Mouse (Mus musculus) cerebellum, adult 2 months (tissue): ENCODE measurements at regions not wholly inside any gene's neighbourhood (a gene's known extent, or its start where the extent isn't known, plus 50 kb on each side); places are given as distances from the start of the nearest gene placed in this dataset.
A peak's percentile ranks its signal among the peaks of the same experiment; 100 is the strongest.

Experiments used
- DNase-seq, 2 experiments: peaks; one replicate each; pipeline ENCODE4 v3.0.0; 2021
- H3K27ac ChIP-seq: fragments of 200-500 bp; 2 replicates; pipeline ENCODE4 v1.5.1; 2012; ENCODE audit warnings: low read length, control low read depth, inconsistent platforms; ENCODE audit not compliant: insufficient read depth
- H3K27me3 ChIP-seq: fragments of 200-500 bp; 2 replicates; pipeline ENCODE4 v1.6.1; 2012; ENCODE audit warnings: inconsistent platforms, mild to moderate bottlenecking, low read length, moderate library complexity; ENCODE audit not compliant: control insufficient read depth, insufficient read depth
- H3K4me1 ChIP-seq: fragments of 200-500 bp; 2 replicates; pipeline ENCODE4 v1.6.1; 2011; ENCODE audit warnings: low read length; ENCODE audit not compliant: control insufficient read depth, insufficient read depth
- H3K4me3 ChIP-seq: fragments of 200-500 bp; replicated peaks from 2 replicates; pipeline ENCODE3; 2011; ENCODE audit warnings: mild to moderate bottlenecking, low read depth, low read length, control low read depth; ENCODE audit not compliant: insufficient read depth
- CTCF ChIP-seq: fragments of 200-500 bp; IDR thresholded peaks from 2 replicates; pipeline ENCODE4 v1.5.1; 2011; ENCODE audit warnings: low read depth, mild to moderate bottlenecking, control low read depth, low read length, moderate library complexity, borderline replicate concordance; ENCODE audit not compliant: insufficient read depth
- POLR2A ChIP-seq: fragments of 200-500 bp; IDR thresholded peaks from 2 replicates; pipeline ENCODE4 v1.6.1; 2011; ENCODE audit warnings: low read length, control low read depth, borderline replicate concordance; ENCODE audit not compliant: insufficient read depth
- WGBS: fragments of 180-500 bp; shearing (Covaris S2); methylation state at CpG from one replicate; pipeline ENCODE4 v1.1.7; 2018; 5-methylcytosine and 5-hydroxymethylcytosine counted together

DNA sequence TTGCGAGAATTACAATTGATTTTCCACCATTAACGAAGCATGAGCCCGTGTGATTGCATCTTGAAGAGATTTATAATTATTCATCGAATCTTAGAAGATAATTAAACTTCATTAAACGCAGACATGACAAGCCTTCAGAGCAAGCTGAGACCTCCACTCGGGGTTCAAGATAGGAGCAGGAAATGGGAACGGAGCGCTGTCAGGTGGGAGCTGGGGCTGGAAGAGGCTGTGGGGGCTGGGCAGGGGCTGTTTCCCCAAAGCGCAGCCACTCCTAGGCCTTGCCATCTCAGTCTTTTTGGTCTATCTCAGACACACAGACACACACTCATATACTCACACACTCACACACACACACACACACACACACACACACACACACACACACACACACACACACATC is 52.6 kb upstream of the Disp3 start:
- TF ChIP-seq CTCF, result no peak
- no peak for TF ChIP-seq POLR2A
- no peak for DNase-seq
- H3K4me1 ChIP-seq, result peaks cover 6% of the 10 kb centered on the region; the same call in 1 of the 2 replicates
- no peaks in the 10 kb centered on the region for H3K27me3 ChIP-seq
- no peak overlapping the region for H3K27ac ChIP-seq
- H3K4me3 ChIP-seq, result no peak overlapping the region
- WGBS, result 92% methylated on average over 9 of the region's 9 CpGs

DNA sequence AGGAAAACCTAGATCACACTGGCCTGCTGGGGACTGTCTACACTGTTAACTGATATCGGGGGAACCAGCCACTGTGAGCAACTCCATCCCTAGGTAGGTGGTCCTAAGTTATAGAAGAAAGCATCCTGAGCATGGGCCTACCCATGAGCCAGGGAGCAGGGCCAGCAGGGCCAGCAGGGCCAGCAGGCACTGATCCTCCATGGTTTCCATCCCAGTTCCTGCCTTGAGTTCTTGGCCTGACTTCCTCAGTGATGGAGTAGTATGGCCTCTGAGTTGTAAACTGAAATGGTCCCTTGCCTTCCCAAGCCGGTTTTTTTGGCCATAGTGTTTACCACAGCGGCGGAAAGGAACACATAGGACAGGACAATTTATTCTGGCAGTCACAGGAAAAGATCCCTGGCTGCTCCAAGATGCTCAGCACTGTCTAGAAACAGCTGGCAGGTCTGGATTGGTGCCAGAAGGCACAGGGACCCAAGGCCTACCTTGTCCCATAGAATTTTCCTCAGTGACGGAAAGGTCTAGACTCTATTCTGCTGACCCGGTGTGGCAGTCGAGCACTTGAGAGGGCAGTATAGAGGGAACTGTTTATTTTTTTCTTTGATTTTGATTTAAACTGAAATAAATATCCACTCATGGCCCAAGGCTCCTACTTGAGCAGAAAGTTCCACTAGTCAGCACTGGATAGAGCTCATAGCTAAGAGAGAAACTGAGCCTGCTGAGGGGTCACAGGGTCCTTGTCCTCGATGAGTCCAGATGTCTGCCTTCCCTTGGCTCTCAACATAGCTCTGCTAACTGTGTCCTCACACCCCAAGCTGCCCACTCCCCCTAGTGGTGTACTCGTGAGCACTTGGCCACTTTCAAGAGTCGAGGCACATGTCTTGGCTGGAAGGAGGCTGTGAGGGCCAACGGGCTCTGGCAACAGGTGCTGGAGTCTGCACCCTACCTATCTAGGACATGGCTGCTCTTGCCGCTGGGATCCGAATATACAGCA is 50.4 kb upstream of the Disp3 start:
- TF ChIP-seq POLR2A (no peak), CTCF (peak; percentile 37; the same call in 1 of the 2 replicates)
- no peak overlapping the region for H3K27ac ChIP-seq
- 52% methylated on average over 13 of the region's 13 CpGs for WGBS
- peak in 1 of 2 experiments; percentile 42 for DNase-seq
- no peaks in the 10 kb centered on the region for H3K27me3 ChIP-seq
- no peak overlapping the region for H3K4me3 ChIP-seq
- H3K4me1 ChIP-seq, result peaks cover 6% of the 10 kb centered on the region; the same call in 1 of the 2 replicates
